Mouse (Mus musculus) spleen, adult 18-20 months (tissue): ENCODE measurements around the gene Ccdc188.
A peak's percentile ranks its signal among the peaks of the same experiment; 100 is the strongest.

Experiments used
- DNase-seq, 2 experiments: peaks; one replicate each; pipeline ENCODE4 v3.0.0; 2022; ENCODE audit warnings: mixed read lengths in 2 of 2

The Ccdc188 gene

GRCm38 (mm10) chr16:18203430-18204091 is 14.1 kb upstream of the Ccdc188 start:
- DNase-seq, result no peak

- peak in 1 of 2 experiments; percentile 52 for DNase-seq
Observed at GRCm38 (mm10) chr16:18210701-18211416, 6.8 kb upstream of the Ccdc188 start.

GRCm38 (mm10) chr16:18211417-18212171 is 6.1 kb upstream of the Ccdc188 start:
- DNase-seq, result peak; percentile 45 to 82

- DNase-seq, result no peak
Observed at GRCm38 (mm10) chr16:18213689-18214088, 4.0 kb upstream of the Ccdc188 start.

GRCm38 (mm10) chr16:18214858-18215257 is 2.8 kb upstream of the Ccdc188 start:
- no peak for DNase-seq

- DNase-seq, result no peak
Observed at GRCm38 (mm10) chr16:18218580-18218996, 909 bp downstream of the Ccdc188 start.

- DNase-seq, result no peak
Observed at GRCm38 (mm10) chr16:18220001-18220400, 2.3 kb downstream of the Ccdc188 start.

- DNase-seq, result no peak
Observed at GRCm38 (mm10) chr16:18220856-18221542, 3.3 kb downstream of the Ccdc188 start.

GRCm38 (mm10) chr16:18221543-18221898 is 3.8 kb downstream of the Ccdc188 start:
- DNase-seq, result no peak

- no peak for DNase-seq
Observed at GRCm38 (mm10) chr16:18222188-18222587, 4.5 kb downstream of the Ccdc188 start.

- DNase-seq, result no peak
Observed at GRCm38 (mm10) chr16:18227187-18227586, 9.5 kb downstream of the Ccdc188 start.

GRCm38 (mm10) chr16:18227897-18228422 is 10.3 kb downstream of the Ccdc188 start:
- DNase-seq, result no peak

- no peak for DNase-seq
Observed at GRCm38 (mm10) chr16:18228856-18229255, 11.2 kb downstream of the Ccdc188 start.

- no peak for DNase-seq
Observed at GRCm38 (mm10) chr16:18229622-18230021, 11.9 kb downstream of the Ccdc188 start.

GRCm38 (mm10) chr16:18230617-18231016 is 12.9 kb downstream of the Ccdc188 start:
- no peak for DNase-seq

- DNase-seq, result no peak
Observed at GRCm38 (mm10) chr16:18231047-18231446, 13.4 kb downstream of the Ccdc188 start.

- DNase-seq, result no peak
Observed at GRCm38 (mm10) chr16:18231451-18231850, 13.8 kb downstream of the Ccdc188 start.

- DNase-seq, result no peak
Observed at GRCm38 (mm10) chr16:18233451-18233850, 15.8 kb downstream of the Ccdc188 start.

GRCm38 (mm10) chr16:18233919-18234670 is 16.4 kb downstream of the Ccdc188 start:
- DNase-seq, result no peak

- peak; percentile 50 to 71 for DNase-seq
Observed at GRCm38 (mm10) chr16:18234671-18235388, 17.2 kb downstream of the Ccdc188 start, which contains the start of gene Zdhhc8. Gene Zdhhc8, minus strand, starts transcription at chr16:18235136.

GRCm38 (mm10) chr16:18235389-18236065 is 17.8 kb downstream of the Ccdc188 start:
- peak in 1 of 2 experiments; percentile 39 for DNase-seq
